Mouse (Mus musculus): ENCODE data around the gene Mapkapk3. TPM values are rescaled to one million over a fixed set of nuclear protein-coding genes. Genes with fewer than 3 reads are reported as not detected.

The Mapkapk3 gene
- total RNA-seq, 1 experiment from 2014 or later, result 56.8 TPM

Small RNA genes lying within 50 kb of the gene (microRNA-seq; reads per million reads assigned to microRNA genes)
- 0 reads per million in 2 experiments for gene Gm22238

Other genes with a start within 250 kb of the Mapkapk3 start
- gene Dock3, start 58.0 kb downstream of the Mapkapk3 start, total RNA-seq (2021), result 4.9 and 5.4 TPM in 2 replicates
- 8.1 and 14.9 TPM in 2 replicates for gene Cish, start 6.1 kb upstream of the Mapkapk3 start, total RNA-seq (2021)
- gene Hemk1, start 48.5 kb upstream of the Mapkapk3 start, total RNA-seq (2021), result 21.9 and 23.0 TPM in 2 replicates
- gene 6430571L13Rik, start 50.7 kb upstream of the Mapkapk3 start, total RNA-seq (2021), result 1.4 and 1.5 TPM in 2 replicates
- gene Cacna2d2, start 109.7 kb upstream of the Mapkapk3 start, total RNA-seq (2021), result 5.6 and 6.9 TPM in 2 replicates
- gene Tmem115, start 244.1 kb upstream of the Mapkapk3 start, total RNA-seq (2021), result 44.5 and 47.6 TPM in 2 replicates

Measured in adrenal gland, postnatal 25 days (tissue).